Mouse (Mus musculus): Measurements from ENCODE around the gene Prr14.
A peak's percentile ranks its signal among the peaks of the same experiment; 100 is the strongest.

Gene Prr14

DNA sequence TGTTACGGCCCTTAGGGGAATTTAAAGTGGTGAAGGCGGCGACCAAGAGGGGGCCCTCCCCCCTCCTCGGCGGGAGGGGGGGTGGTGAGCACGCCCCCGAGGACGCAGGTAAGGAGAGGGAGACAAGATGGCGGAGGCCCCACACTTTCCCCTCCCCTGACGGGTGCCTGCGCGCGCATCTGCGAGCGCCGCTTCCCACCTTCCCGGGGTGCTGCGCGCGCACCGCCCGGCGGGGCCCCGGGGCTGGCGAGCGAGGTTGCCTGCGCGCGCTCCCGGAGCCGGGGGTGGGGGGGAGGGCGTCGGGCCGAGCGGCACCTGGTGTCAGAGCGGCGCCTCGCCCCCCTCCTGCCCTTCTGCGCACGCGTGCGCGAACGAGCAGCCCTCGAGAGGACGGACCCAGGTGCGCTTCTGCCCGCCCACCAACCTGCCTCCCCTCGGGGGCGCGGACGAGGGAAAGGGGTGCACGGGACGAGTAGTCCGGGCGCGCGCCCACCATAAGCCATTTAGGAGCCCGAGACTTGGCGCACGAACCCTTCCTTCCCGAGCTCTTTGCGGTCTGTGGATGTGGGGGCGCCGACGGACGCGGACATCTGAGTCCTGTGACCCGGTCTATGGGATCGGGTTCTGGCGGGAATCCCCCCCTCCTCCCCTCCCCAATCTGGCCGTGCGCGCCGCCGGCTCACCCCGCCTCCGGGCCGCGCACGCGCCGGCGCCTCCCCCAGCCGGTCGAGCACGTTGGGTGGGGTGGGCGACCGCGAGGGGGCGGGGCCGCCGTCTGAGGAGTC lies 53.0 kb downstream of the Prr14 start:
- peak; percentile 95 for DNase-seq (ENCODE audit: inconsistent ontology term)

DNA sequence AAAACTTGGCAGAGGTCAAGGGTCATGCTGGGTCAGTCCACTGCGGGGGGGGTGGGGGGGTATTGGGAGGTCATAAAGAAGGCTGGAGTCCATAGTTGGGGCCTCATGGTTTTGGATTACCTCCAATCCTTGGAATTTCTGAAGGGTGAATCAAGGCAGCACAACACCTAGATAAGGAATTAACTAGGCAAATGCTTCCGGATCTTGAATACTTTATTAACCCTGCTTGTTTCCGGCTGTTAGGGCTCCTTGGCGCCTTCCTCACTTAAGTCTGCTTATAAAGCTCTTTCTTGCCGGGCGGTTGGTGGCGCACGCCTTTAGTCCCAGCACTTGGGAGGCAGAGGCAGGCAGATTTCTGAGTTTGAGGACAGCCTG lies 53.6 kb downstream of the Prr14 start:
- no peak for DNase-seq (ENCODE audit: inconsistent ontology term)

GRCm38 (mm10) chr7:127513781-127514180 lies 54.4 kb downstream of the Prr14 start:
- no peak for DNase-seq (ENCODE audit: inconsistent ontology term)

- no peak for DNase-seq (ENCODE audit: inconsistent ontology term)
These were observed 56.4 kb downstream of the Prr14 start for GRCm38 (mm10) chr7:127515846-127516245.

DNA sequence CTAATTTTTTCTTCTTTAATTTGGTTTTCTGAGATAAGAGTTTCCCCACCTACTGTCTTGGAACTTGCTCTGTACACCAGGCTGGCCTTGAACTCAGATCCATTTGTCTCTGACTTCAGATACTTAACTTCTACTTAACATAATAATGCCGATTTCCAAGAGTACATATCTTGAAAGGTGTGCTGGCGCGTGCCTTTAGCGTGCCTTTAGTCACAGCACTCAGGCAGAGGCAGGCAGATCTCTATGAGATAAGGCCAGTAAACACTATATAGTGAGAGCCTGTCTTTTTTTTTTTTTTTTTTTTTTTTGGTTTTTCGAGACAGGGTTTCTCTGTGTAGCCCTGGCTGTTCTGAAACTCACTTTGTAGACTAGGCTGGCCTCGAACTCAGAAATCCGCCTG lies 56.9 kb downstream of the Prr14 start:
- no peak for DNase-seq (ENCODE audit: inconsistent ontology term)

GRCm38 (mm10) chr7:127519284-127519683 lies 59.9 kb downstream of the Prr14 start, which contains the start of gene Gm42715:
Gm42715 (plus strand) TSS chr7:127519584.
- no peak for DNase-seq (ENCODE audit: inconsistent ontology term)

Measured in Muller cell, postnatal 12 days (primary cell).